Mouse (Mus musculus) thymus, adult 2 months (tissue): ENCODE data around the gene 1600002K03Rik.

Experiments
- CTCF ChIP-seq: fragments of 200-500 bp; IDR thresholded peaks from 2 replicates; pipeline ENCODE4 v1.5.1; 2012; ENCODE audit warnings: mild to moderate bottlenecking, control low read depth, low read length, moderate library complexity, borderline replicate concordance; ENCODE audit not compliant: control insufficient read depth, poor library complexity, insufficient read depth; ENCODE audit errors: extremely low read depth
- POLR2A ChIP-seq: fragments of 200-500 bp; IDR thresholded peaks from 2 replicates; pipeline ENCODE4 v1.6.1; 2012; ENCODE audit warnings: mild to moderate bottlenecking, low read length, control low read depth, moderate library complexity; ENCODE audit not compliant: control insufficient read depth, poor library complexity, insufficient read depth; ENCODE audit errors: extremely low read depth

GRCm38 (mm10) chr10:80200485-80200884, 27.7 kb downstream of the 1600002K03Rik start:
- TF ChIP-seq CTCF (no peak), POLR2A (no peak)
